Mouse (Mus musculus) midbrain, embryonic 14.5 days (tissue): ENCODE results near the gene Paf1. TPM values are rescaled to one million over a fixed set of nuclear protein-coding genes. Genes with fewer than 3 reads are reported as not detected.

Experiments used
- ATAC-seq: fragments of 200-750 bp; cut with Nextera tagmentation; 2 replicates; pipeline ENCODE4 v1.8.0; 2017; ENCODE audit warnings: moderate number of reproducible peaks, moderate library complexity; ENCODE audit not compliant: low FRiP score, low TSS enrichment
- DNase-seq: peaks from one replicate; pipeline ENCODE4 v3.0.0-alpha.2; 2015
- H3K27ac ChIP-seq: fragments of 300-500 bp; sonication (generic); replicated peaks from 2 replicates; pipeline ENCODE4 v1.5.1; 2014; ENCODE audit warnings: mild to moderate bottlenecking, low read depth, low read length, moderate library complexity
- H3K27me3 ChIP-seq: fragments of 300-500 bp; sonication (generic); 2 replicates; pipeline ENCODE4 v1.6.1; 2014; ENCODE audit warnings: low read length, control low read depth, mixed read lengths; ENCODE audit not compliant: control insufficient read depth, insufficient read depth
- H3K36me3 ChIP-seq: fragments of 300-500 bp; sonication (generic); 2 replicates; pipeline ENCODE4 v1.6.1; 2014; ENCODE audit warnings: low read length, control low read depth; ENCODE audit not compliant: control insufficient read depth, insufficient read depth
- H3K4me1 ChIP-seq: fragments of 300-500 bp; sonication (generic); 2 replicates; pipeline ENCODE4 v1.6.1; 2014; ENCODE audit warnings: mild to moderate bottlenecking, antibody characterized with exemption, low read length, control low read depth; ENCODE audit not compliant: control insufficient read depth, insufficient read depth
- H3K4me2 ChIP-seq: fragments of 300-500 bp; sonication (generic); 2 replicates; pipeline ENCODE4 v1.6.1; 2014; ENCODE audit warnings: mild to moderate bottlenecking, low read length, moderate library complexity
- H3K4me3 ChIP-seq: fragments of 300-500 bp; sonication (generic); replicated peaks from 2 replicates; pipeline ENCODE4 v1.5.1; 2014; ENCODE audit warnings: low read depth, low read length
- H3K9ac ChIP-seq: fragments of 300-500 bp; sonication (generic); replicated peaks from 2 replicates; pipeline ENCODE4 v1.6.1; 2014; ENCODE audit warnings: mild to moderate bottlenecking, low read length, moderate library complexity
- H3K9me3 ChIP-seq: fragments of 300-500 bp; sonication (generic); 2 replicates; pipeline ENCODE4 v1.6.1; 2016; ENCODE audit warnings: low read length, control low read depth, mixed read lengths; ENCODE audit not compliant: control insufficient read depth
- WGBS: fragments of 180-500 bp; shearing (Covaris S2); extraction: QIAGEN DNeasy Blood & Tissue Kit; methylation state at CpG from one replicate; pipeline ENCODE4 v1.1.7; 2014; 5-methylcytosine and 5-hydroxymethylcytosine counted together
- polyA plus RNA-seq: library from polyadenylated mRNA; unstranded; fragments of >200 nt; fragmentation: Nextera tagmentation; extraction: Ambion mirVana; gene quantifications from 2 replicates; pipeline ENCODE4 v1.2.1, GENCODE M21; 2014

The Paf1 gene
- polyA plus RNA-seq, 1 experiment from 2014 or later, result 78.0 TPM

GRCm38 (mm10) chr7:28354596-28354995 lies 38.2 kb upstream of the Paf1 start:
- no peaks in the 10 kb centered on the region for H3K9me3 ChIP-seq
- H3K4me3 ChIP-seq, result no peak overlapping the region
- no peak overlapping the region for H3K9ac ChIP-seq
- H3K27ac ChIP-seq, result no peak overlapping the region
- ATAC-seq (no peak), DNase-seq (no peak)
- peaks cover 27% of the 10 kb centered on the region for H3K36me3 ChIP-seq
- WGBS, result 92% methylated on average over 3 of the region's 3 CpGs
- no peaks in the 10 kb centered on the region for H3K27me3 ChIP-seq
- H3K4me1 ChIP-seq, result peaks cover 20% of the 10 kb centered on the region
- H3K4me2 ChIP-seq, result no peak overlapping the region

GRCm38 (mm10) chr7:28355221-28355620 lies 37.5 kb upstream of the Paf1 start:
- DNase-seq (no peak), ATAC-seq (no peak)
- no peaks in the 10 kb centered on the region for H3K9me3 ChIP-seq
- WGBS, result 94% methylated on average over 3 of the region's 3 CpGs
- peaks cover 16% of the 10 kb centered on the region for H3K4me1 ChIP-seq
- no peak overlapping the region for H3K27ac ChIP-seq
- peaks cover 33% of the 10 kb centered on the region for H3K36me3 ChIP-seq
- no peaks in the 10 kb centered on the region for H3K27me3 ChIP-seq
- no peak overlapping the region for H3K4me3 ChIP-seq
- no peak overlapping the region for H3K9ac ChIP-seq
- no peak overlapping the region for H3K4me2 ChIP-seq

GRCm38 (mm10) chr7:28356981-28357380 lies 35.8 kb upstream of the Paf1 start:
- Histone ChIP-seq H3K4me1 (peaks cover 9% of the 10 kb centered on the region; the same call in 1 of the 2 replicates), H3K9ac (no peak overlapping the region), H3K9me3 (no peaks in the 10 kb centered on the region), H3K27ac (no peak overlapping the region; the same call in 1 of the 2 replicates), H3K36me3 (peaks cover 45% of the 10 kb centered on the region), H3K27me3 (no peaks in the 10 kb centered on the region), H3K4me3 (no peak overlapping the region), H3K4me2 (no peak overlapping the region)
- no peak for ATAC-seq
- WGBS, result 2% methylated on average over 5 of the region's 5 CpGs
- DNase-seq, result no peak

- H3K27me3 ChIP-seq, result no peaks in the 10 kb centered on the region
- peak; percentile 46 for DNase-seq
- WGBS, result 2% methylated on average over 5 of the region's 5 CpGs
- no peak for ATAC-seq
- peak overlapping the region; percentile 12; the same call in 1 of the 2 replicates for H3K4me2 ChIP-seq
- peaks cover 9% of the 10 kb centered on the region; the same call in 1 of the 2 replicates for H3K4me1 ChIP-seq
- peak overlapping the region; percentile 31; the same call in 1 of the 2 replicates for H3K9ac ChIP-seq
- H3K36me3 ChIP-seq, result peaks cover 49% of the 10 kb centered on the region
- H3K9me3 ChIP-seq, result no peaks in the 10 kb centered on the region
- no peak overlapping the region for H3K4me3 ChIP-seq
- peak overlapping the region; percentile 32 for H3K27ac ChIP-seq
Observed at GRCm38 (mm10) chr7:28357984-28358383, 34.8 kb upstream of the Paf1 start.

- Histone ChIP-seq H3K4me1 (peaks cover 9% of the 10 kb centered on the region; the same call in 1 of the 2 replicates), H3K9ac (peak overlapping the region; percentile 31; the same call in 1 of the 2 replicates), H3K27ac (peak overlapping the region; percentile 32; the same call in 1 of the 2 replicates), H3K4me3 (no peak overlapping the region), H3K36me3 (peaks cover 45% of the 10 kb centered on the region), H3K27me3 (no peaks in the 10 kb centered on the region), H3K9me3 (no peaks in the 10 kb centered on the region), H3K4me2 (no peak overlapping the region)
- 51% methylated on average over 7 of the region's 7 CpGs for WGBS
- DNase-seq, result no peak
- no peak for ATAC-seq
Observed at GRCm38 (mm10) chr7:28358431-28358830, 34.3 kb upstream of the Paf1 start.

- ATAC-seq (no peak), DNase-seq (no peak)
- WGBS, result 93% methylated on average over 10 of the region's 10 CpGs
- H3K9ac ChIP-seq, result no peak overlapping the region
- H3K9me3 ChIP-seq, result no peaks in the 10 kb centered on the region
- H3K36me3 ChIP-seq, result peaks cover 45% of the 10 kb centered on the region
- no peaks in the 10 kb centered on the region for H3K27me3 ChIP-seq
- H3K4me2 ChIP-seq, result no peak overlapping the region
- H3K4me3 ChIP-seq, result no peak overlapping the region
- H3K4me1 ChIP-seq, result peaks cover 9% of the 10 kb centered on the region; the same call in 1 of the 2 replicates
- no peak overlapping the region for H3K27ac ChIP-seq
Observed at GRCm38 (mm10) chr7:28359854-28360253, 32.9 kb upstream of the Paf1 start.

GRCm38 (mm10) chr7:28360291-28360690 lies 32.5 kb upstream of the Paf1 start:
- Histone ChIP-seq H3K4me3 (no peak overlapping the region), H3K27ac (no peak overlapping the region), H3K9ac (no peak overlapping the region), H3K9me3 (no peaks in the 10 kb centered on the region), H3K27me3 (no peaks in the 10 kb centered on the region), H3K4me2 (no peak overlapping the region), H3K4me1 (peaks cover 9% of the 10 kb centered on the region; the same call in 1 of the 2 replicates), H3K36me3 (peaks cover 46% of the 10 kb centered on the region)
- WGBS, result 95% methylated on average over 6 of the region's 6 CpGs
- DNase-seq (no peak), ATAC-seq (no peak)

- Histone ChIP-seq H3K4me3 (no peak overlapping the region), H3K9ac (no peak overlapping the region), H3K4me1 (peaks cover 9% of the 10 kb centered on the region; the same call in 1 of the 2 replicates), H3K36me3 (peaks cover 52% of the 10 kb centered on the region), H3K27me3 (no peaks in the 10 kb centered on the region), H3K9me3 (no peaks in the 10 kb centered on the region), H3K4me2 (no peak overlapping the region), H3K27ac (no peak overlapping the region)
- ATAC-seq (no peak), DNase-seq (no peak)
- WGBS, result 97% methylated on average over 20 of the region's 20 CpGs
Observed at GRCm38 (mm10) chr7:28361647-28362341, 31.0 kb upstream of the Paf1 start.
